ENCODE assay signal across 8 mouse cellular contexts in genomic region chr2:25500071-25500575, GRCm38 (mm10). TPM values are rescaled to one million over a fixed set of nuclear protein-coding genes. Genes with fewer than 3 reads are reported as not detected.
A peak's percentile ranks its signal among the peaks of the same experiment; 100 is the strongest.
DNase-seq lines count a peak whose midpoint lies in the region; ATAC-seq and TF ChIP-seq lines count a peak whose summit lies in the region.

No protein-coding gene starts in this region.

- peak overlapping the region; percentile 61; the same call in 1 of the 2 replicates for H3K27ac ChIP-seq in intestine, postnatal 0 days (ENCODE audit: low read depth, low read length)
- H3K27ac ChIP-seq in midbrain, postnatal 0 days (ENCODE audit: low read depth, low read length), result peak overlapping the region; percentile 55

- DNase-seq in midbrain, postnatal 0 days (ENCODE audit: low spot score), result no peak
- DNase-seq in c-Kit-positive CD71-positive TER-119-positive erythroid progenitor cells, embryonic 14.5 days (ENCODE audit: low spot score), result no peak
- no peak for DNase-seq in urinary bladder, postnatal 4 days (ENCODE audit: low spot score in 2 of 2)

- H3K36me3 ChIP-seq in megakaryocyte, embryonic 14.5 days (replicated peaks; ENCODE audit: low read length), result peaks cover 33% of the 10 kb centered on the region
- H3K36me3 ChIP-seq in erythroblast, embryonic 14.5 days (ENCODE audit: control insufficient read depth), result peaks cover 36% of the 10 kb centered on the region
- peaks cover 19% of the 10 kb centered on the region for H3K36me3 ChIP-seq in intestine, postnatal 0 days (ENCODE audit: control insufficient read depth, insufficient read depth)
- peaks cover 25% of the 10 kb centered on the region for H3K36me3 ChIP-seq in midbrain, postnatal 0 days (ENCODE audit: insufficient read depth, low read length)

- peaks cover 87% of the 10 kb centered on the region for H3K4me1 ChIP-seq in megakaryocyte, embryonic 14.5 days
- peaks cover 64% of the 10 kb centered on the region for H3K4me1 ChIP-seq in erythroblast, embryonic 14.5 days (ENCODE audit: control insufficient read depth)
- H3K4me1 ChIP-seq in intestine, postnatal 0 days (replicated peaks; ENCODE audit: control insufficient read depth, insufficient read depth, low read length), result peaks cover 13% of the 10 kb centered on the region; the same call in 1 of the 2 replicates
- H3K4me1 ChIP-seq in midbrain, postnatal 0 days (ENCODE audit: insufficient read depth, low read length), result peaks cover 11% of the 10 kb centered on the region

- TF ChIP-seq CTCF in intestine, postnatal 0 days (IDR thresholded peaks at IDR 0.05; ENCODE audit: low read depth), result no peak
- no peak for TF ChIP-seq CTCF in midbrain, postnatal 0 days (IDR thresholded peaks at IDR 0.05)

- peak overlapping the region; percentile 100 for H3K4me3 ChIP-seq in megakaryocyte, embryonic 14.5 days (replicated peaks)
- H3K4me3 ChIP-seq in erythroblast, embryonic 14.5 days (replicated peaks), result peak overlapping the region; percentile 72
- H3K4me3 ChIP-seq in intestine, postnatal 0 days (ENCODE audit: low read depth, low read length), result peak overlapping the region; percentile 66
- peak overlapping the region; percentile 86 for H3K4me3 ChIP-seq in midbrain, postnatal 0 days (ENCODE audit: low read depth, low read length)

- no peak for ATAC-seq in megakaryocyte, adult 5-6 weeks (ENCODE audit: poor library complexity, severe bottlenecking)
- peak; percentile 26 for ATAC-seq in intestine, postnatal 0 days
- ATAC-seq in midbrain, postnatal 0 days (ENCODE audit: low FRiP score), result no peak
- no peak for ATAC-seq in megakaryocyte-erythroid progenitor cell, adult 5-6 weeks (replicated peaks; ENCODE audit: low FRiP score, low TSS enrichment, poor library complexity, severe bottlenecking)

- WGBS in intestine, postnatal 0 days, result 60% methylated on average over 6 of the region's 6 CpGs
- WGBS in midbrain, postnatal 0 days, result 70% methylated on average over 6 of the region's 6 CpGs

- no peak overlapping the region for H3K9ac ChIP-seq in intestine, postnatal 0 days (ENCODE audit: low read depth, low read length)
- 0 out of 2 replicates have a peak overlapping the region, but pooled peaks have one; percentile 36 for H3K9ac ChIP-seq in midbrain, postnatal 0 days (replicated peaks; ENCODE audit: low read length, poor library complexity, severe bottlenecking)

- H3K9me3 ChIP-seq in megakaryocyte, embryonic 14.5 days, result no peaks in the 10 kb centered on the region
- H3K9me3 ChIP-seq in erythroblast, embryonic 14.5 days (ENCODE audit: control insufficient read depth, low read length), result no peaks in the 10 kb centered on the region
- H3K9me3 ChIP-seq in intestine, postnatal 0 days (ENCODE audit: control insufficient read depth), result no peaks in the 10 kb centered on the region
- H3K9me3 ChIP-seq in midbrain, postnatal 0 days (ENCODE audit: low read length), result no peaks in the 10 kb centered on the region

- peak overlapping the region; percentile 74 for H3K4me2 ChIP-seq in intestine, postnatal 0 days (replicated peaks; ENCODE audit: low read depth)
- peak overlapping the region; percentile 51 for H3K4me2 ChIP-seq in midbrain, postnatal 0 days (ENCODE audit: low read depth, low read length, poor library complexity, severe bottlenecking)

- H3K27me3 ChIP-seq in megakaryocyte, embryonic 14.5 days (replicated peaks), result no peaks in the 10 kb centered on the region
- no peaks in the 10 kb centered on the region; the same call in 1 of the 2 replicates for H3K27me3 ChIP-seq in erythroblast, embryonic 14.5 days (ENCODE audit: control insufficient read depth)
- H3K27me3 ChIP-seq in intestine, postnatal 0 days (replicated peaks; ENCODE audit: control insufficient read depth, insufficient read depth, low read length), result no peaks in the 10 kb centered on the region
- no peaks in the 10 kb centered on the region for H3K27me3 ChIP-seq in midbrain, postnatal 0 days (ENCODE audit: insufficient read depth, low read length)

RNA-seq across cellular contexts. Expression of gene Fbxw5, which starts 0.4 kb away (rescaled TPM):
- 46.2 and 91.1 TPM in 2 replicates for polyA plus RNA-seq in megakaryocyte, embryonic 14.5 days (2012; ENCODE audit: insufficient read depth, low replicate concordance)
- 23.4 and 32.3 TPM in 2 replicates for total RNA-seq in megakaryocyte, adult 5-6 weeks (2015)
- total RNA-seq in megakaryocyte, adult 5-6 weeks (2017), result 15.5 and 19.8 TPM in 2 replicates
- polyA plus RNA-seq in erythroblast, embryonic 14.5 days (2012), result 3.9 and 4.7 TPM in 2 replicates
- polyA plus RNA-seq in intestine, postnatal 0 days (2015; fragmentation: Nextera tagmentation; extraction: Ambion mirVana), result 38.5 and 40.2 TPM in 2 replicates
- 131 and 148 TPM in 2 replicates for total RNA-seq in midbrain, postnatal 0 days (2014; rRNA removed)
- 106 and 113 TPM in 2 replicates for polyA plus RNA-seq in midbrain, postnatal 0 days (2015; fragmentation: Nextera tagmentation; extraction: Ambion mirVana)
- total RNA-seq in megakaryocyte-erythroid progenitor cell, adult 5-6 weeks (2014; fragmentation: Nextera tagmentation), result 50.4 and 64.5 TPM in 2 replicates
- 24.0 and 28.9 TPM in 2 replicates for total RNA-seq in megakaryocyte-erythroid progenitor cell, adult 5-6 weeks (2017)

RNA-seq across cellular contexts. Expression of gene C8g, which starts 1.4 kb away (rescaled TPM):
- polyA plus RNA-seq in megakaryocyte, embryonic 14.5 days (2012; ENCODE audit: insufficient read depth, low replicate concordance), result 0.43 TPM in 1 of 2 replicates, not detected in the other
- 0.18 and 2.1 TPM in 2 replicates for total RNA-seq in megakaryocyte, adult 5-6 weeks (2015)
- 0.44 and 1.2 TPM in 2 replicates for total RNA-seq in megakaryocyte, adult 5-6 weeks (2017)
- not detected in 2 replicates for polyA plus RNA-seq in erythroblast, embryonic 14.5 days (2012)
- 48.5 and 49.3 TPM in 2 replicates for polyA plus RNA-seq in intestine, postnatal 0 days (2015; fragmentation: Nextera tagmentation; extraction: Ambion mirVana)
- 2.7 and 4.4 TPM in 2 replicates for total RNA-seq in midbrain, postnatal 0 days (2014; rRNA removed)
- 6.8 TPM in 2 replicates for polyA plus RNA-seq in midbrain, postnatal 0 days (2015; fragmentation: Nextera tagmentation; extraction: Ambion mirVana)
- total RNA-seq in megakaryocyte-erythroid progenitor cell, adult 5-6 weeks (2014; fragmentation: Nextera tagmentation), result 0.63 and 2.2 TPM in 2 replicates
- total RNA-seq in megakaryocyte-erythroid progenitor cell, adult 5-6 weeks (2017), result 0.76 and 3.3 TPM in 2 replicates

RNA-seq across cellular contexts. Expression of gene Lcn12, which starts 6.4 kb away (rescaled TPM):
- not detected in 2 replicates for polyA plus RNA-seq in megakaryocyte, embryonic 14.5 days (2012; ENCODE audit: insufficient read depth, low replicate concordance)
- total RNA-seq in megakaryocyte, adult 5-6 weeks (2015), result not detected in 2 replicates
- total RNA-seq in megakaryocyte, adult 5-6 weeks (2017), result not detected in 2 replicates
- polyA plus RNA-seq in erythroblast, embryonic 14.5 days (2012), result not detected in 2 replicates
- 0.40 and 0.51 TPM in 2 replicates for polyA plus RNA-seq in intestine, postnatal 0 days (2015; fragmentation: Nextera tagmentation; extraction: Ambion mirVana)
- not detected in 2 replicates for total RNA-seq in midbrain, postnatal 0 days (2014; rRNA removed)
- not detected in 2 replicates for polyA plus RNA-seq in midbrain, postnatal 0 days (2015; fragmentation: Nextera tagmentation; extraction: Ambion mirVana)
- not detected in 2 replicates for total RNA-seq in megakaryocyte-erythroid progenitor cell, adult 5-6 weeks (2014; fragmentation: Nextera tagmentation)
- total RNA-seq in megakaryocyte-erythroid progenitor cell, adult 5-6 weeks (2017), result not detected in 2 replicates

RNA-seq across cellular contexts. Expression of gene Ptgds, which starts 30.3 kb away (rescaled TPM):
- not detected in 2 replicates for polyA plus RNA-seq in megakaryocyte, embryonic 14.5 days (2012; ENCODE audit: insufficient read depth, low replicate concordance)
- total RNA-seq in megakaryocyte, adult 5-6 weeks (2015), result not detected in 2 replicates
- total RNA-seq in megakaryocyte, adult 5-6 weeks (2017), result not detected in 2 replicates
- polyA plus RNA-seq in erythroblast, embryonic 14.5 days (2012), result not detected in 2 replicates
- 1.2 and 2.2 TPM in 2 replicates for polyA plus RNA-seq in intestine, postnatal 0 days (2015; fragmentation: Nextera tagmentation; extraction: Ambion mirVana)
- 2,128 and 2,726 TPM in 2 replicates for total RNA-seq in midbrain, postnatal 0 days (2014; rRNA removed)
- 2,827 and 3,075 TPM in 2 replicates for polyA plus RNA-seq in midbrain, postnatal 0 days (2015; fragmentation: Nextera tagmentation; extraction: Ambion mirVana)
- total RNA-seq in megakaryocyte-erythroid progenitor cell, adult 5-6 weeks (2014; fragmentation: Nextera tagmentation), result not detected in 2 replicates
- not detected in 2 replicates for total RNA-seq in megakaryocyte-erythroid progenitor cell, adult 5-6 weeks (2017)

RNA-seq across cellular contexts. Expression of gene Paxx, which starts 39.2 kb away (rescaled TPM):
- polyA plus RNA-seq in megakaryocyte, embryonic 14.5 days (2012; ENCODE audit: insufficient read depth, low replicate concordance), result 51.1 and 52.3 TPM in 2 replicates
- 36.3 and 36.5 TPM in 2 replicates for total RNA-seq in megakaryocyte, adult 5-6 weeks (2015)
- total RNA-seq in megakaryocyte, adult 5-6 weeks (2017), result 25.7 and 29.6 TPM in 2 replicates
- 1.0 and 1.1 TPM in 2 replicates for polyA plus RNA-seq in erythroblast, embryonic 14.5 days (2012)
- polyA plus RNA-seq in intestine, postnatal 0 days (2015; fragmentation: Nextera tagmentation; extraction: Ambion mirVana), result 41.2 and 46.2 TPM in 2 replicates
- 163 and 195 TPM in 2 replicates for total RNA-seq in midbrain, postnatal 0 days (2014; rRNA removed)
- polyA plus RNA-seq in midbrain, postnatal 0 days (2015; fragmentation: Nextera tagmentation; extraction: Ambion mirVana), result 151 and 165 TPM in 2 replicates
- total RNA-seq in megakaryocyte-erythroid progenitor cell, adult 5-6 weeks (2014; fragmentation: Nextera tagmentation), result 34.5 and 36.3 TPM in 2 replicates
- 17.9 and 25.9 TPM in 2 replicates for total RNA-seq in megakaryocyte-erythroid progenitor cell, adult 5-6 weeks (2017)
